Mouse (Mus musculus) cerebellum, adult 2 months (tissue): ENCODE data around the gene Cln3.

Experiments
- CTCF ChIP-seq: fragments of 200-500 bp; IDR thresholded peaks from 2 replicates; pipeline ENCODE4 v1.5.1; 2011; ENCODE audit warnings: low read depth, mild to moderate bottlenecking, control low read depth, low read length, moderate library complexity, borderline replicate concordance; ENCODE audit not compliant: insufficient read depth
- POLR2A ChIP-seq: fragments of 200-500 bp; IDR thresholded peaks from 2 replicates; pipeline ENCODE4 v1.6.1; 2011; ENCODE audit warnings: low read length, control low read depth, borderline replicate concordance; ENCODE audit not compliant: insufficient read depth

DNA sequence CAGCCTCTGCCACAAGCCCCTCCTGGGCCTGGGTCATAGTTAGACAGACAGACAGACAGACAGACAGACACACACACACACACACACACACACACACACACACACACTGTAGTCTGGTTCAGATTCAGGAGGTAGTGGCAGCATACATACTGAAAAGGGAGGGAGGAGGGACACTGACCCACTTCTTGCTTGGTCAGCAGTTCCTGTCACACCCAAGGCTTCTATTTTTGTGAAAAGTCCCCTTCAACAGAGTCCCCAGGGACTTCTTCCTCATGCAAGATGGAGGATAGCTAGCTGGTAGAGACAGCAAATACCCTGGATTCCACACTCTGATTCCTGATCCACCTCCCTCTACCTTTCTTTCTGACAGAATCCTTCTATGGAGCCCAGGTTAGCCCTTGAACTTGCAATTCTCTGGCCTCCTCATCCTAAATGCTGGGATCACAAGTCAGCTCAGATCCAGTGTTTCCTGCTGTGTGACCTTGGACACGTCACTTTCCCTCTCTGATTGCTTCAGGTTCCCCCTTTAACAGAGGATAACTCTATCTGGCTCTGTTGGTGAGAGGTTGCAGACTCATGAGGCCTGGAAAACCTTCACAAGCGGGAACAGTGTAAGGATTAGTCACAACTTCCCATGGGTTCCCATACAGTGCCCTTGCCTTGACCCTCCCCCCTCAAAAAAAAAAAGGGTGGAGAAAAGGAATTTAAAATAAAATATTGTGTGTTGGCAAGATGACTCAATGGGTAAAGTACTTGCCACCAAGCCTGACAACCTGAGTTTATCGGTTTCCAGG lies 40.4 kb upstream of the Cln3 start:
- no peak for TF ChIP-seq CTCF
- TF ChIP-seq POLR2A, result no peak
